Mouse (Mus musculus) CH12.LX (cell line): ENCODE data around the gene Zfp764.

Source experiments
- CTCF ChIP-seq, 2 experiments: IDR thresholded peaks in 1 of 2; conservative IDR thresholded peaks in 1 of 2; 2 replicates each; pipeline ENCODE4 v1.5.1; 2011 to 2012; ENCODE audit warnings: low read depth in 2 of 2, low read length in 2 of 2, improper control_type of control experiment in 1 of 2, inconsistent platforms in 1 of 2, mild to moderate bottlenecking in 1 of 2, moderate library complexity in 1 of 2
- EP300 ChIP-seq: IDR thresholded peaks from 2 replicates; pipeline ENCODE4 v1.6.1; 2011; ENCODE audit warnings: low read length, improper control_type of control experiment
- HCFC1 ChIP-seq: IDR thresholded peaks from 2 replicates; pipeline ENCODE4 v1.6.1; 2012; ENCODE audit warnings: low read depth, mild to moderate bottlenecking, inconsistent platforms, low read length, improper control_type of control experiment
- MAX ChIP-seq: IDR thresholded peaks from 2 replicates; pipeline ENCODE4 v1.6.1; 2011; ENCODE audit warnings: low read length, improper control_type of control experiment
- MAZ ChIP-seq: IDR thresholded peaks from 2 replicates; pipeline ENCODE4 v1.6.1; 2012; ENCODE audit warnings: low read depth, mild to moderate bottlenecking, inconsistent platforms, low read length, improper control_type of control experiment, moderate library complexity
- MEF2A ChIP-seq: IDR thresholded peaks from 2 replicates; pipeline ENCODE4 v1.6.1; 2014; ENCODE audit warnings: low read depth, mild to moderate bottlenecking, inconsistent platforms, low read length, improper control_type of control experiment, borderline replicate concordance
- MXI1 ChIP-seq: IDR thresholded peaks from 2 replicates; pipeline ENCODE4 v1.6.1; 2011; ENCODE audit warnings: mild to moderate bottlenecking, low read depth, low read length, improper control_type of control experiment
- POLR2A ChIP-seq: IDR thresholded peaks from 2 replicates; pipeline ENCODE4 v1.6.1; 2011; ENCODE audit warnings: low read depth, mild to moderate bottlenecking, improper control_type of control experiment, low read length
- TBP ChIP-seq: conservative IDR thresholded peaks from 2 replicates; pipeline ENCODE4 v1.6.1; 2011; ENCODE audit warnings: low read depth, low read length, improper control_type of control experiment
- UBTF ChIP-seq: IDR thresholded peaks from 2 replicates; pipeline ENCODE4 v1.6.1; 2012; ENCODE audit warnings: low read depth, mild to moderate bottlenecking, inconsistent platforms, low read length, improper control_type of control experiment, moderate library complexity
- ZKSCAN1 ChIP-seq: IDR thresholded peaks from 2 replicates; pipeline ENCODE4 v1.6.1; 2012; ENCODE audit warnings: low read depth, inconsistent platforms, low read length, improper control_type of control experiment, borderline replicate concordance
- ZNF384 ChIP-seq: IDR thresholded peaks from 2 replicates; pipeline ENCODE4 v1.6.1; 2012; ENCODE audit warnings: low read depth, low read length, improper control_type of control experiment, inconsistent platforms

DNA sequence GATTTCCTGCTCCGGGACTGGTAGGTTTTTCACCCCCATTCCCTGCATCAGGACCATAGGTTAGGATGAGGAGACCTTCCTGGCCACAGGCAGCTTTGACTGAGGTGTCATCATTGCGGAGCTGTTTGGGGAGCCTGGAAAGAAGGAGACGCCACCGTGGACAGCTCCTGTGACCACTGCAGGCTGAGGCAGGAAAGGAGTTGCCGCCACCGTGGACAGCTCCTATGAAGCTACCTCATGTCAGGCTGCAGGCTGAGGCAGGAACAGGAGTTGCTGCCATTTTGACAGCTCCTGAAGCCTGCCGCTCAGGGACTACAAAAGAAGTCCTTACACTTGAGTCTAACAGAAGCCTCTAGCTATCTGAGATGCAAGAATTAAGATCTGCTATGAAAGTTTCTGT, 48.3 kb upstream of the Zfp764 start:
- TF ChIP-seq MAX (no peak), ZNF384 (no peak), CTCF (conservative IDR thresholded peaks at IDR 0.05 in 1 of 2, IDR thresholded peaks at IDR 0.05 in 1 of 2; ENCODE audit: low read depth in 2 of 2, low read length in 2 of 2) (no peak), UBTF (no peak), HCFC1 (no peak), MXI1 (no peak), POLR2A (no peak), EP300 (no peak), ZKSCAN1 (no peak), MAZ (no peak), MEF2A (no peak), TBP (no peak)
